Mouse (Mus musculus) forebrain, embryonic 14.5 days (tissue): ENCODE data around the gene Runx3. TPM values are rescaled to one million over a fixed set of nuclear protein-coding genes. Genes with fewer than 3 reads are reported as not detected.

ENCODE experiments used
- ATAC-seq: fragments of 200-750 bp; cut with Nextera tagmentation; 2 replicates; pipeline ENCODE4 v1.8.0; 2017; ENCODE audit warnings: mild to moderate bottlenecking, moderate library complexity
- DNase-seq: peaks from one replicate; pipeline ENCODE4 v3.0.0-alpha.2; 2015; ENCODE audit warnings: low spot score
- H3K27ac ChIP-seq: fragments of 300-500 bp; sonication (generic); 2 replicates; pipeline ENCODE4 v1.5.1; 2014; ENCODE audit warnings: low read depth, mild to moderate bottlenecking, control low read depth, low read length, moderate library complexity
- H3K27me3 ChIP-seq: fragments of 300-500 bp; sonication (generic); replicated peaks from 2 replicates; pipeline ENCODE4 v1.6.1; 2014; ENCODE audit warnings: low read length, control low read depth, mixed read lengths; ENCODE audit not compliant: control insufficient read depth, insufficient read depth
- H3K36me3 ChIP-seq: fragments of 300-500 bp; sonication (generic); 2 replicates; pipeline ENCODE4 v1.6.1; 2014; ENCODE audit warnings: low read length, control low read depth; ENCODE audit not compliant: control insufficient read depth, insufficient read depth
- H3K4me1 ChIP-seq: fragments of 300-500 bp; sonication (generic); 2 replicates; pipeline ENCODE4 v1.6.1; 2014; ENCODE audit warnings: antibody characterized with exemption, low read length, control low read depth; ENCODE audit not compliant: control insufficient read depth, insufficient read depth
- H3K4me2 ChIP-seq: fragments of 300-500 bp; sonication (generic); 2 replicates; pipeline ENCODE4 v1.6.1; 2014; ENCODE audit warnings: mild to moderate bottlenecking, control low read depth, low read length
- H3K4me3 ChIP-seq: fragments of 300-500 bp; sonication (generic); 2 replicates; pipeline ENCODE4 v1.5.1; 2014; ENCODE audit warnings: low read depth, low read length, control low read depth
- H3K9ac ChIP-seq: fragments of 300-500 bp; sonication (generic); 2 replicates; pipeline ENCODE4 v1.6.1; 2014; ENCODE audit warnings: mild to moderate bottlenecking, low read length, control low read depth, moderate library complexity
- H3K9me3 ChIP-seq: fragments of 300-500 bp; sonication (generic); replicated peaks from 2 replicates; pipeline ENCODE4 v1.6.1; 2016; ENCODE audit warnings: low read length, control low read depth, mixed read lengths; ENCODE audit not compliant: control insufficient read depth
- WGBS: fragments of 180-500 bp; shearing (Covaris S2); extraction: QIAGEN DNeasy Blood & Tissue Kit; methylation state at CpG from one replicate; pipeline ENCODE4 v1.1.7; 2014; 5-methylcytosine and 5-hydroxymethylcytosine counted together
- polyA plus RNA-seq: library from polyadenylated mRNA; unstranded; fragments of >200 nt; fragmentation: Nextera tagmentation; extraction: Ambion mirVana; gene quantifications from 2 replicates; pipeline ENCODE4 v1.2.1, GENCODE M21; 2014

The Runx3 gene
- polyA plus RNA-seq, 1 experiment from 2014 or later = not detected

DNA sequence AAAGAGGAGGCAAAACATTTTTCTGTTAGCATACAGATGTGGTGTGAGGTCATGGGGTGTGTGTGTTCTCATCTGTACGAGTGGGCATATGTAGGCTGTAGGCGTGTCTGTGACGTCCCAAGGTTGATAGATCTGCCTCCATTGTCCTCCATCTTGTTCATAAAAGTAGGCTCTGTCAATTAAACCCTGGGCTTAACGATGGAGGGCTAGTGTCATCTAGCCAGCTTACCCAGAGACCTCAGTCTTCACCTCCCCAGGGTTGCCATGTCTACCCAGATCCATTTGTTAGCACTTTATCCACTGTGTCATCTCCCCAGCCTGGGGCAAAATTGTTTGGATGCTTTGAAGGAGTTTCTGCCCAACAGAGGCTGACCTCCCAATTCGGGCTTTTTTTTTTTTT, 84.2 kb downstream of the Runx3 start:
- H3K9ac ChIP-seq = no peak overlapping the region
- H3K36me3 ChIP-seq = no peaks in the 10 kb centered on the region
- no peak overlapping the region for H3K27ac ChIP-seq
- peaks cover 7% of the 10 kb centered on the region for H3K4me1 ChIP-seq
- no peaks in the 10 kb centered on the region for H3K9me3 ChIP-seq
- WGBS = 52% methylated on average over 5 of the region's 5 CpGs
- DNase-seq (no peak), ATAC-seq (no peak)
- peaks cover 15% of the 10 kb centered on the region; the same call in 1 of the 2 replicates for H3K27me3 ChIP-seq
- no peak overlapping the region for H3K4me3 ChIP-seq
- H3K4me2 ChIP-seq = no peak overlapping the region

GRCm38 (mm10) chr4:135205254-135205653, 84.8 kb downstream of the Runx3 start:
- ATAC-seq (no peak), DNase-seq (no peak)
- H3K4me2 ChIP-seq = no peak overlapping the region
- no peak overlapping the region for H3K9ac ChIP-seq
- no peak overlapping the region for H3K4me3 ChIP-seq
- 14% methylated on average over 5 of the region's 5 CpGs for WGBS
- no peak overlapping the region for H3K27ac ChIP-seq
- peaks cover 15% of the 10 kb centered on the region; the same call in 1 of the 2 replicates for H3K27me3 ChIP-seq
- H3K9me3 ChIP-seq = no peaks in the 10 kb centered on the region
- H3K36me3 ChIP-seq = no peaks in the 10 kb centered on the region
- peaks cover 7% of the 10 kb centered on the region for H3K4me1 ChIP-seq

DNA sequence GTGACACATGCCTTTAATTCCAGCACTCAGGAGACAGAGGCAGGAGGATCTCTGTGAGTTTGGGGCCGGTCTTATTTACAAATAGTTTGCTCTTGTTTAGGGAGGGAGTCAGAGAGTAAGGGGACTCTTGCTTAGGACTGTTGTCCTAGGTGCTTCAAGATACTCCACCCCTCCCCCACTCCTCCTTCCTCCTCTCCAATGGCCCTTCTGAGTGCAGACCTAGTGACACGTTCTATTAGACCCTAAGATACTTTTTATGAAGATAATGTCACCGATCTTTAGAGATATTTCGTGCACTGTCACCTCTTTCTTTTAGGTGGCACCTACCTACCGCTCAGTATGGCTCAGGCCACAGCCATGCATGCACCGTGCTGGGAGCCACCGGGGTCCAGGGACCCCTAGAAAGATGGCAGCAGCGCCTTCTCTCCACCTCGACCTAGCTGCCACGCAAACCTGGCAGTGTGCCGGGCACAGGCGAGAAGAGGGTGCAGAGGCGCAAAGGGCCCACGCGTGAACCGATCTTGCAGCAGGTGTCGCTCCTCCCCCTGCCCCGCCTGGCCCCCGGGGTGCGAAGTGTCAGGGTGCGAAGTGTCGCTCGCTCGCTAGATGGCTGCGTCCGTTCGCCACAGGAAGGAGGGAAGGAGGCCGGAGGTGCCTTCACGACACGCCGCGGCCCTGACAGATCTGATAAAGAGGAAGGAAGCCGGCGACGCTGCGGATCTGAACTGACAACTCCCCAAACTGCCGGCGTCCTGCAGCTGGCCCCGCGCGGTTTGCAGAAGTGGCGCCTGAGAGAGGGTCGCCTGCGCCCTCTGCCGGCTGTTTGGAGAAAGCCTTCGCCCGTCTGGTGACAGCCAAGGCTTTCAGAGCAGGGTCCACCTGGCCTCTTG, 85.5 kb downstream of the Runx3 start:
- no peaks in the 10 kb centered on the region for H3K36me3 ChIP-seq
- WGBS = 3% methylated on average over 47 of the region's 47 CpGs
- DNase-seq = peak; percentile 88
- H3K27ac ChIP-seq = no peak overlapping the region
- H3K4me1 ChIP-seq = peaks cover 7% of the 10 kb centered on the region
- H3K4me3 ChIP-seq = peak overlapping the region; percentile 25
- H3K27me3 ChIP-seq = peaks cover 15% of the 10 kb centered on the region; the same call in 1 of the 2 replicates
- peak overlapping the region; percentile 49; the same call in 1 of the 2 replicates for H3K9ac ChIP-seq
- ATAC-seq = peak; percentile 79
- H3K9me3 ChIP-seq = no peaks in the 10 kb centered on the region
- H3K4me2 ChIP-seq = peak overlapping the region; percentile 67

DNA sequence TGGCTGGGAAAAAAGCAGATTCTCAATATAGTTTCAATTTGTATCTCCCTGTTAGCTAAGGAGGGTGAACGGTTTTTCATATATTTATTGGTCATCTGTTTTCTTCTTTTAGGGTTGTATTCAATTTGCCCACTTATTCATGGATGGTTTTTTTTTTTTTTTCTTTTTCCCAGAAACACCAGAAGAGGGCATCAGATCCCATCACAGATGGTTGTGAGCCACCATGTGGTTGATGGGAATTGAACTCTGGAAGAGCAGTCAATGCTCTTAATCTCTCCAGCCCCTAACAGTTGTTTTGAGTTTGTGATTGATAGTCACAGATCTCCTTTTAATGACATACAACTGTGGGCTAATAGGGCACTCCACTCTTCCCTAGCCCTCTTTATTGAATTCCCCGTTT, 89.4 kb downstream of the Runx3 start:
- Histone ChIP-seq H3K4me3 (no peak overlapping the region), H3K27me3 (peaks cover 8% of the 10 kb centered on the region; the same call in 1 of the 2 replicates), H3K9me3 (no peaks in the 10 kb centered on the region), H3K27ac (no peak overlapping the region), H3K36me3 (0 out of 2 replicates have a peak, but pooled peaks cover 11% of the 10 kb centered on the region), H3K4me2 (no peak overlapping the region), H3K4me1 (peaks cover 4% of the 10 kb centered on the region), H3K9ac (no peak overlapping the region)
- whole genome bisulfite sequencing = 72% methylated on average over 2 of the region's 2 CpGs
- no peak for DNase-seq
- no peak for ATAC-seq

- no peaks in the 10 kb centered on the region for H3K27me3 ChIP-seq
- no peak overlapping the region for H3K27ac ChIP-seq
- H3K4me3 ChIP-seq = no peak overlapping the region
- H3K9me3 ChIP-seq = no peaks in the 10 kb centered on the region
- ATAC-seq (peak; percentile 61; the same call in 1 of the 2 replicates), DNase-seq (peak; percentile 86)
- peaks cover 73% of the 10 kb centered on the region for H3K36me3 ChIP-seq
- H3K4me2 ChIP-seq = no peak overlapping the region
- WGBS = 51% methylated on average over 4 of the region's 4 CpGs
- H3K9ac ChIP-seq = no peak overlapping the region
- no peaks in the 10 kb centered on the region for H3K4me1 ChIP-seq
Measured at GRCm38 (mm10) chr4:135219652-135220051, 99.2 kb downstream of the Runx3 start.

- DNase-seq = no peak
- H3K27me3 ChIP-seq = no peaks in the 10 kb centered on the region
- 91% methylated on average over 3 of the region's 3 CpGs for WGBS
- no peak overlapping the region for H3K4me3 ChIP-seq
- H3K9ac ChIP-seq = no peak overlapping the region
- H3K4me1 ChIP-seq = no peaks in the 10 kb centered on the region
- no peaks in the 10 kb centered on the region for H3K9me3 ChIP-seq
- no peak overlapping the region for H3K27ac ChIP-seq
- H3K36me3 ChIP-seq = peaks cover 70% of the 10 kb centered on the region
- no peak for ATAC-seq
- no peak overlapping the region for H3K4me2 ChIP-seq
Measured at GRCm38 (mm10) chr4:135220641-135221040, 100.2 kb downstream of the Runx3 start.

- Histone ChIP-seq H3K4me1 (no peaks in the 10 kb centered on the region), H3K4me3 (no peak overlapping the region), H3K9me3 (no peaks in the 10 kb centered on the region), H3K9ac (no peak overlapping the region), H3K4me2 (no peak overlapping the region), H3K36me3 (peaks cover 63% of the 10 kb centered on the region), H3K27me3 (no peaks in the 10 kb centered on the region), H3K27ac (no peak overlapping the region)
- DNase-seq = no peak
- no peak for ATAC-seq
- WGBS = 71% methylated on average over 12 of the region's 12 CpGs
Measured at GRCm38 (mm10) chr4:135221632-135222407, 101.4 kb downstream of the Runx3 start.

- Histone ChIP-seq H3K9ac (no peak overlapping the region), H3K4me3 (no peak overlapping the region), H3K27ac (no peak overlapping the region), H3K4me1 (no peaks in the 10 kb centered on the region), H3K27me3 (no peaks in the 10 kb centered on the region), H3K4me2 (no peak overlapping the region), H3K9me3 (no peaks in the 10 kb centered on the region), H3K36me3 (peaks cover 43% of the 10 kb centered on the region)
- DNase-seq (no peak), ATAC-seq (no peak)
- 83% methylated on average over 9 of the region's 9 CpGs for WGBS
Measured at GRCm38 (mm10) chr4:135223808-135224207, 103.4 kb downstream of the Runx3 start.
